Mouse (Mus musculus) forebrain, embryonic 11.5 days (tissue): ENCODE measurements around the gene Endov. TPM values are rescaled to one million over a fixed set of nuclear protein-coding genes. Genes with fewer than 3 reads are reported as not detected.

Experiments
- ATAC-seq: fragments of 200-750 bp; cut with Nextera tagmentation; replicated peaks from 2 replicates; pipeline ENCODE4 v1.8.0; 2017; ENCODE audit warnings: moderate TSS enrichment; ENCODE audit not compliant: low FRiP score
- DNase-seq: peaks from one replicate; pipeline ENCODE4 v3.0.0-alpha.2; 2017; ENCODE audit warnings: low spot score
- H3K27ac ChIP-seq: fragments of 300-500 bp; sonication (generic); 2 replicates; pipeline ENCODE4 v1.5.1; 2014; ENCODE audit warnings: low read depth, low read length
- H3K27me3 ChIP-seq: fragments of 300-500 bp; sonication (generic); 2 replicates; pipeline ENCODE4 v1.6.1; 2014; ENCODE audit warnings: mild to moderate bottlenecking, low read length, mixed read lengths; ENCODE audit not compliant: control insufficient read depth, insufficient read depth
- H3K36me3 ChIP-seq: fragments of 300-500 bp; sonication (generic); 2 replicates; pipeline ENCODE4 v1.6.1; 2014; ENCODE audit warnings: mild to moderate bottlenecking, low read length, moderate library complexity, mixed read lengths; ENCODE audit not compliant: control insufficient read depth, insufficient read depth
- H3K4me1 ChIP-seq: fragments of 300-500 bp; sonication (generic); replicated peaks from 2 replicates; pipeline ENCODE4 v1.6.1; 2014; ENCODE audit warnings: low read length, mixed read lengths; ENCODE audit not compliant: control insufficient read depth, insufficient read depth
- H3K4me2 ChIP-seq: fragments of 300-500 bp; sonication (generic); 2 replicates; pipeline ENCODE4 v1.6.1; 2014; ENCODE audit warnings: low read depth, mild to moderate bottlenecking, low read length, moderate library complexity, mixed read lengths; ENCODE audit not compliant: severe bottlenecking
- H3K4me3 ChIP-seq: fragments of 300-500 bp; sonication (generic); 2 replicates; pipeline ENCODE4 v1.5.1; 2014; ENCODE audit warnings: low read depth, low read length
- H3K9ac ChIP-seq: fragments of 300-500 bp; sonication (generic); 2 replicates; pipeline ENCODE4 v1.6.1; 2014; ENCODE audit warnings: low read length
- H3K9me3 ChIP-seq: fragments of 300-500 bp; sonication (generic); 2 replicates; pipeline ENCODE4 v1.6.1; 2016; ENCODE audit warnings: low read length, mixed read lengths; ENCODE audit not compliant: control insufficient read depth
- WGBS: fragments of 180-500 bp; shearing (Covaris S2); extraction: QIAGEN DNeasy Blood & Tissue Kit; methylation state at CpG from one replicate; pipeline ENCODE4 v1.1.7; 2014; 5-methylcytosine and 5-hydroxymethylcytosine counted together
- polyA plus RNA-seq: library from polyadenylated mRNA; unstranded; fragments of >200 nt; fragmentation: Nextera tagmentation; extraction: Ambion mirVana; gene quantifications from 2 replicates; pipeline ENCODE4 v1.2.1, GENCODE M21; 2014

The Endov gene
- polyA plus RNA-seq, 1 experiment from 2014 or later: 18.4 TPM

DNA sequence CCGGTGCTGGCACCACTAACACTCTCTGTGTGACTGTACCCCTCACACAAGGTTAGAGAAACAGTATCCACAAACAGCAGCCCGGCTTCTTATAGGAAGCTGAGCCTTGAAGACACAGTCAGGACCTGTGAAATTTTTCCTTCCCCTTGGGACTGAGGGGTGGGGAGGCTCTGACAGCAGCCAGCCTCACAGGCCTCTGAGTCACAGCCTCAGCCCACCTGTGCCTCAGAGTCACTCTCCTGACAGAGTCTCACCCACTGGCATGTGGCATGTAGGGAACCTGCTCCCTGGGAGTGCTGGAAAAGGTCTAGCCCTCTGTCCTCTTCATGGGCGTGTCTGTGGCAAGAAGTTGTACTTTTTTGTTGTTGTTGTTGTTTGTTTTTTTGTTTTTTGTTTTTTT lies 60.3 kb downstream of the Endov start:
- Histone ChIP-seq H3K4me1 (peaks cover 26% of the 10 kb centered on the region), H3K9me3 (no peaks in the 10 kb centered on the region), H3K4me3 (no peak overlapping the region), H3K27ac (no peak overlapping the region), H3K27me3 (peaks cover 47% of the 10 kb centered on the region), H3K4me2 (no peak overlapping the region), H3K36me3 (no peaks in the 10 kb centered on the region), H3K9ac (no peak overlapping the region)
- DNase-seq (no peak), ATAC-seq (no peak)
- WGBS: 49% methylated on average over 3 of the region's 3 CpGs

DNA sequence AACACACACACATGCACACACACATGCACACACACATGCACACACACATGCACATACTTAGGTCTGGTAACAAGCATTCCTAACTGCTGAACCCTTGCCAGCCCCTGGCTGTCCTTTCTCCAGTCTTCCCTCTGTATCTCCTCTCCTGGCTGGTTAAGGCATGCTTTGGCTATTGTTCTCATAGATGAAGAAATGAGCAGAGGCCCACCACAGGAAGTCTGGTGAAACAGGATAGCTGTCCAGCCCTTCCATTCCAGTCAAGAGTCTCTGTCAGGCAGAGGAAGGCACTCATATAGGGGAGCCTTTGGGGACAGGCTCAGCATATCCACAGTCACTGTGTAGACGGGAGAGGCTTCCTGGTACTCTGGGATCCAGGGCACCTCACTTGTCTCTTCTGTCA lies 61.2 kb downstream of the Endov start:
- no peak overlapping the region for H3K4me2 ChIP-seq
- H3K27me3 ChIP-seq: peaks cover 38% of the 10 kb centered on the region
- DNase-seq (no peak), ATAC-seq (no peak)
- H3K9me3 ChIP-seq: no peaks in the 10 kb centered on the region
- H3K9ac ChIP-seq: no peak overlapping the region
- no peaks in the 10 kb centered on the region for H3K36me3 ChIP-seq
- 56% methylated on average over 1 of the region's 1 CpGs for WGBS
- no peak overlapping the region for H3K27ac ChIP-seq
- no peak overlapping the region for H3K4me3 ChIP-seq
- peaks cover 21% of the 10 kb centered on the region for H3K4me1 ChIP-seq

GRCm38 (mm10) chr11:119552902-119553802 lies 62.0 kb downstream of the Endov start:
- H3K9me3 ChIP-seq: no peaks in the 10 kb centered on the region
- peaks cover 19% of the 10 kb centered on the region for H3K4me1 ChIP-seq
- no peak overlapping the region for H3K9ac ChIP-seq
- no peak for DNase-seq
- peaks cover 30% of the 10 kb centered on the region for H3K27me3 ChIP-seq
- H3K4me3 ChIP-seq: no peak overlapping the region
- no peak for ATAC-seq
- H3K27ac ChIP-seq: no peak overlapping the region
- WGBS: 79% methylated on average over 9 of the region's 9 CpGs
- no peaks in the 10 kb centered on the region for H3K36me3 ChIP-seq
- no peak overlapping the region for H3K4me2 ChIP-seq

DNA sequence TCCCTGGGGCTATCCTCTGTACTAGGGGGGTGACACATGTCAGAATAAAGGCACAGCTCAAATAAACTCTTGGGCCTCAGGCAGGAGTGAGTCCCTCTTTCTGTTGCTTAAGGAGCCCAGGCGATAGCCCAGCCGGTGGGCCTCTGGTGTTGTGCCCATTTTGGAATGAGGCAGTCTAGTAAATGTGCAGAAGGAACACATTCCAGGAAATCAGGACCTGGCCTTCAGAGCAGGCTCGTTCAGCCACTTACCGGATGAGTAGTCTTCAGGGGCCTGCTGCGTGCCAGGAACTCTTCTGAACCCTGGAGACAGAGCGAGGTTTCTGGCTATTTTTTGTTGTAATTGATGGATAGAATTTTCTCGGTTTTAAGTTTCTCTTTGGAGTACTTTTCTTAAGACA lies 63.6 kb downstream of the Endov start:
- 84% methylated on average over 7 of the region's 7 CpGs for WGBS
- H3K4me1 ChIP-seq: peaks cover 23% of the 10 kb centered on the region
- DNase-seq: no peak

DNA sequence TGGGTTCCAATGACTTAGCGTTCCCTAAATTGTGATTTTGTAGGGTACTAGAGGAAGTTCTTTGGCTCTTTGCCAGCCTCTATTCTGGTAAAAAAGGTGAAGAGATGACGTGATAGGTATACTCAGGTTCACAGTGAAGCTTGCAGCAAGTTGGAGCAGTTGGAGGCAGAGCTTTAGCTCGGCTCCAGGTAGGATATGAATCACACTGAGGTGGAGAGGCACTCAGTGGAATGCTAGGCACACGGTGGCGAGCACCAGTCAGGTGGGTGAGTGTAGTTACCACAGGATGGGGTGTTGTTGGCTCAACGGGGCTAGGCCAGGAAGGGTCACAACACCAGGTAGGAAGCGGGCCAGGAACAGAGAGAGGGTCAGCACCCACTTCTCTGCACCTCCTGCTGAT lies 64.0 kb downstream of the Endov start:
- Histone ChIP-seq H3K27ac (no peak overlapping the region), H3K27me3 (peaks cover 10% of the 10 kb centered on the region), H3K9ac (no peak overlapping the region), H3K36me3 (no peaks in the 10 kb centered on the region), H3K4me1 (peaks cover 25% of the 10 kb centered on the region), H3K9me3 (no peaks in the 10 kb centered on the region), H3K4me3 (no peak overlapping the region), H3K4me2 (no peak overlapping the region)
- 92% methylated on average over 7 of the region's 7 CpGs for WGBS
- ATAC-seq (no peak), DNase-seq (no peak)

More for the DNA sequence above, 63.6 kb downstream of the Endov start:
- H3K9me3 ChIP-seq: no peaks in the 10 kb centered on the region
- no peaks in the 10 kb centered on the region for H3K36me3 ChIP-seq
- H3K27ac ChIP-seq: no peak overlapping the region
- H3K27me3 ChIP-seq: peaks cover 14% of the 10 kb centered on the region
- ATAC-seq: no peak
- H3K4me3 ChIP-seq: no peak overlapping the region
- no peak overlapping the region for H3K9ac ChIP-seq
- H3K4me2 ChIP-seq: no peak overlapping the region

DNA sequence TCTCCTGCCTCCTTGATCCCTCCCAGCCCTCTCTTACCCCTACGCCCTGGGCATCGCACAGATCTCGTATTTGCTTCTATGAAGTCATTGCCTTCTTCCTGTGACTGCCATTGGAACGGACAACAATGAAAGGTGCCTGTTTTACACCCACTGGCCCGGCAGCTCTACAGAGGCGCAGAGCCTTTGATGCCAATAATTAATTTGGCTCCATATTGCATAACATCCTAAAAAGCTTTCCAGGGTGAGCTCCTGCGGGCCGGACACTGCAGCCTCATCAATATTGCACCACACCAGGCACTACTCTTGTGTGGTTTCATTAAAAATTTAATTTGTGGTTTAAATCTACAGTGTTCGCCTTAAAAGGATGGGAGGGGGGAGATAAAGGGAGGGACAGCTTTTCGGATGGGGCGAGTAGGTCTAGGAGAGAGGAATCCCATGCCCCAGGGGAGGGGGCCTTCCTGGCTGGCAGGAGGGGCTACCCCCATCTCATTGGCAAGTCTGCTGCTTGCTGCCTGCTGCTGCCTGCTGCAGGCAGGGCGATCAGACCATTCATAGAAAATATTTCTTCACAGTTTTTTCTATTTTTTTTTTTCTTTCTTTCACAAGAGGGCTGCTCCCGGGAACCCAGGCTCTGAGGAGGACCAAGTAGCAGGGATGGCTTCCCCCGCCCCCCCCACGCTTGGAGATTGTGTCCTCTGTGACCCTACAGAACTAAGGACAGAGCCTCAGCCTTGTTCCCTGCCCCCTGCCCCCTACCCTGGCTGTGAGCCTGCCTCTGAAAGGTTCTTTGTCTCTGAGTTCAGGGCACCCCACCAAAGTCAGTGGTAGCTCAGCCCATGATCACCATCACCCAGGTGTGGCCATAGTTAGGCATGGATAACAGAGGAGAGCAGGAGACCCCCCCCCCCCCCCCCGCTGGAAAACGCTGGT lies 67.1 kb downstream of the Endov start:
- Histone ChIP-seq H3K9me3 (no peaks in the 10 kb centered on the region), H3K4me3 (peak overlapping the region; percentile 7; the same call in 1 of the 2 replicates), H3K27me3 (no peaks in the 10 kb centered on the region), H3K36me3 (no peaks in the 10 kb centered on the region), H3K9ac (peak overlapping the region; percentile 50), H3K27ac (peak overlapping the region; percentile 78), H3K4me1 (peaks cover 18% of the 10 kb centered on the region), H3K4me2 (peak overlapping the region; percentile 37)
- DNase-seq (peak; percentile 71), ATAC-seq (peak; percentile 55; the same call in 1 of the 2 replicates)
- WGBS: 14% methylated on average over 16 of the region's 17 CpGs

DNA sequence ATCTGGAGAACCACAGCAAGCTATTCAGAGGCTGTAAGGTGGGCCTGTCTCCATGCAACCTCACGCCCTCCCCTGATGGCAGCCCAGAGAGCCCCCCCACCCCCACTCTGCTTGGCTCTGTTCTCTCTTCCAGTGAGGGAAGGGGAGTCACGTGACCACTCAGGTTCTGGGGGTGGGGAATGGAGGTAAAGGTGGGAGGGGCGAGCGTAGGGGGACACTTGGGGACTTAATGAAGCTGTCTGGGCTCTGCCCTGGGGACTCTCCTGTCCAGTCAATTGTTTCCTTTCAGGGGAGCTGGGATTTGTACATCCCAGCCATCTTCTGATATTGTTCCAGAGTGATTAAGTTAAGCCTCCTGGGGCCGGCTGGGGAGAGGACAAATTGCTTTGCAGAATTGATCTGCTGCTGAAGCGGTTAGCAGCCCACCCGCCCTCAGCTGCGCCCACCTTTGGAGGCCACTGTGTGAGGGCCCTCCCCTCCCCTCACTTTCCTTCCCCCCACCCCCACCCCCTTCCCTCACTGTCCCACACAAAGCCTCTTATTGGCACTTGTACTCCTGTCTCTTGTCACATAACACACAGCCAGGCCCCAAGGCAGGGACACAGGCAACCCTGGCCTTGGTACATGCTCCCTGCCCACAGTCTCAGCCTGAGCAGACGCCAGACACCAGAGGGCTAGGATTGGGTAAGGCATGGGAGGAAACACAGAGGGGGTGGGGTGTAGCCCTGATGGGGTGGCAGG lies 67.9 kb downstream of the Endov start:
- Histone ChIP-seq H3K4me3 (peak overlapping the region; percentile 7; the same call in 1 of the 2 replicates), H3K27me3 (no peaks in the 10 kb centered on the region), H3K4me1 (peaks cover 18% of the 10 kb centered on the region), H3K9me3 (no peaks in the 10 kb centered on the region), H3K9ac (peak overlapping the region; percentile 50), H3K27ac (peak overlapping the region; percentile 78), H3K36me3 (no peaks in the 10 kb centered on the region), H3K4me2 (peak overlapping the region; percentile 37)
- DNase-seq (peak; percentile 81), ATAC-seq (peak; percentile 80)
- WGBS: under 1% methylated on average over 9 of the region's 9 CpGs
